Mouse (Mus musculus): ENCODE measurements around the gene Pagr1b. TPM values are rescaled to one million over a fixed set of nuclear protein-coding genes. Genes with fewer than 3 reads are reported as not detected.
A peak's percentile ranks its signal among the peaks of the same experiment; 100 is the strongest.

The Pagr1b gene
- total and polyA plus RNA-seq, 3 experiments: 0.39 to 4.5 TPM; not detected in 1

DNA sequence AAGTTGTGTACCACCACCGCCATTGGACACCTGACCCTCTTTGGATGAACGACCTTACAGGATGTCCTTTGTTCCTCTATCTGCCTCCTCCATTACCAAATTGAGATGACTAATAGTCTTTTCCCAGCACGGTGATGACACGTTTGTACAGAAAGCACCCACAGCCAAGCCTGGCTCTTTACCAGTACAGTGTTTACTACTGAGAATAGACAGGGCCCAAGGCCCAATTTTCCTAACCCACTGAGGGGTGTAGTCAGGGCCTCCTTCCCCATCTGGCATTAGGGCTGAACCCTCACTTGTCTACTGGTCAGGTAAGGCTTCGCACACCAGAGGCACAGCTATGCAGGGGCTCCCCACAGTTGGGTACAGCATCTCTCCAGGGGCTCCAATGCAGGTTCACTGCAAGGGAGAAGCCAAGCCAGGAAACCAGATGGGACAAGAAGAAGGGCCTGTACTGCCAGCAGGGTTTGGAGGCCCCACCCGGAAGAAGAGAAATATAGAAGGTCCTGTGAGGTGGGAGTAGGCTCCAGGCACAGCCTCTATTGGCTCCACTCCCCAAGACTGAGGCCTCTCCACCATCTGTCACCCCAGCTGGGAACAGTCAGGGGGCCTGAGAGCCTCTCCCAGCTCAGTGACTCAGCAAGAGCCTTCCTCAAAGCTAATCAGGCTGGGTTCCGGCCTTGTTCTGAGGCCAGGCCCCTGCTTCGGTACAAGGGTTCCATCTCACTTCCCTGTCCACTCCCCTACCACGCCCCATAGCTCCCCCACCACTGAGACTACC lies 7.9 kb downstream of the Pagr1b start (continued):
- 0 out of 2 replicates have a peak, but pooled peaks have one; percentile 31 for TF ChIP-seq TCF12 (IDR thresholded peaks at IDR 0.05; ENCODE audit: low read depth, low read length)
- no peak for TF ChIP-seq MYC (IDR thresholded peaks at IDR 0.05; ENCODE audit: low read depth, low read length)
- no peak for TF ChIP-seq CTCF (IDR thresholded peaks at IDR 0.05 in 2 of 3, conservative IDR thresholded peaks at IDR 0.05 in 1 of 3; ENCODE audit: control insufficient read depth in 1 of 3, insufficient read depth in 1 of 3, low read depth in 2 of 3, low read length in 3 of 3, poor library complexity in 1 of 3, severe bottlenecking in 1 of 3)
- peak; percentile 98 for TF ChIP-seq ETS1 (IDR thresholded peaks at IDR 0.05; ENCODE audit: low read depth, low read length)
- no peak for TF ChIP-seq MYB (IDR thresholded peaks at IDR 0.05; ENCODE audit: low read depth, low read length)
- TF ChIP-seq SIN3A (IDR thresholded peaks at IDR 0.05; ENCODE audit: low read length): peak; percentile 84
- no peak for TF ChIP-seq NELFE (IDR thresholded peaks at IDR 0.05; ENCODE audit: low read depth, low read length)
- peak; percentile 79 for TF ChIP-seq GABPA (IDR thresholded peaks at IDR 0.05; ENCODE audit: low read depth, low read length)

DNA sequence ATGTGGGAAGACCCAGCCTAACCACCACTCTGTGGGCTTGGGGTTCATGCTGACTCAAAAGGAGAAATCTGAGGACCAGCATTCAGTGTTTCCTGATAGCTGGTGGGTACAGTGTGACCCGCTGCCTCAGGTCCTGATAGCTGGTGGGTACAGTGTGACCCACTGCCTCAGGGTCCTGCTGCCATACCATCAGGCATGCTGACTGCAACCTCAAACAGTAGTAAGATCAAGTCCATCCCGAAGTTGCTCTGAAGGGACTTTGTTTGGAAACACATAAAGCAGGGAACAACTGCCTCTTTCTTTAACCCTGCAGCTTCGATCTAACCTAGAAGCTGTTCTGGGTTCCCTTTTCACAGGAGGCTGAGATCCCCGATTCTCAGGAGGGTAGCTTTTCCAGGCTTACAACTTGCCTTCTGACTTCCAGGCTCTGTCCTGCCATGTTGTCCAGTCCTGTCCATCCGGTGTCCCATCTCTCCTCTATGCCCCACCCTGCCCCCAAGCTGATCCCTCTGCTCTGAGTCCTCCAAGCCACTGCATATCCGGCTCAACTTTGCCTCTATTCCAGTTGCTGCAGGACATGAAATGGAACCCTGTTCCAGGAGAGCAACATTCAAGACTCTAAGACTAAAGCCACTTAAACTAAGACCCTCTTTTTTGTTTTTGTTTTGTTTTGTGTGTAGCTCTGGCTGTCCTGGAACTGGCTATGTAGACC lies 8.8 kb downstream of the Pagr1b start:
- TF ChIP-seq RAD21 (IDR thresholded peaks at IDR 0.05; ENCODE audit: low read depth, low read length): no peak
- no peak for TF ChIP-seq TAL1 (IDR thresholded peaks at IDR 0.05; ENCODE audit: low read length)
- no peak for TF ChIP-seq MAZ (IDR thresholded peaks at IDR 0.05; ENCODE audit: low read depth, low read length)
- TF ChIP-seq CHD2 (IDR thresholded peaks at IDR 0.05; ENCODE audit: low read length): no peak
- Histone ChIP-seq H3K79me2 (ENCODE audit: control insufficient read depth, insufficient read depth, low read length, poor library complexity) (peaks cover 2% of the 10 kb centered on the region), H3K4me3 (ENCODE audit: control insufficient read depth in 1 of 2, insufficient read depth in 1 of 2, low read depth in 2 of 2, low read length in 2 of 2) (no peak overlapping the region), H3K9ac (ENCODE audit: control insufficient read depth, low read depth, low read length, poor library complexity, severe bottlenecking) (peak overlapping the region; percentile 6; the same call in 1 of the 2 replicates), H3K27ac (ENCODE audit: control insufficient read depth, low read depth, low read length) (peak overlapping the region; percentile 91), H3K36me3 (ENCODE audit: control insufficient read depth in 1 of 2, insufficient read depth in 2 of 2, low read length in 2 of 2) (peaks cover 0 to 29% of the 10 kb centered on the region in 2 experiments; a peak in 2 of 4 replicates), H3K4me1 (ENCODE audit: control insufficient read depth in 1 of 2, insufficient read depth in 2 of 2, low read length in 2 of 2) (peaks cover 11 to 34% of the 10 kb centered on the region in 2 experiments), H3K27me3 (ENCODE audit: control insufficient read depth in 1 of 2, insufficient read depth in 2 of 2, low read length in 2 of 2) (no peaks in the 10 kb centered on the region), H3K9me3 (replicated peaks; ENCODE audit: insufficient read depth, low read length) (no peaks in the 10 kb centered on the region)
- DNase-seq (ENCODE audit: low read depth, low spot score): no peak

DNA sequence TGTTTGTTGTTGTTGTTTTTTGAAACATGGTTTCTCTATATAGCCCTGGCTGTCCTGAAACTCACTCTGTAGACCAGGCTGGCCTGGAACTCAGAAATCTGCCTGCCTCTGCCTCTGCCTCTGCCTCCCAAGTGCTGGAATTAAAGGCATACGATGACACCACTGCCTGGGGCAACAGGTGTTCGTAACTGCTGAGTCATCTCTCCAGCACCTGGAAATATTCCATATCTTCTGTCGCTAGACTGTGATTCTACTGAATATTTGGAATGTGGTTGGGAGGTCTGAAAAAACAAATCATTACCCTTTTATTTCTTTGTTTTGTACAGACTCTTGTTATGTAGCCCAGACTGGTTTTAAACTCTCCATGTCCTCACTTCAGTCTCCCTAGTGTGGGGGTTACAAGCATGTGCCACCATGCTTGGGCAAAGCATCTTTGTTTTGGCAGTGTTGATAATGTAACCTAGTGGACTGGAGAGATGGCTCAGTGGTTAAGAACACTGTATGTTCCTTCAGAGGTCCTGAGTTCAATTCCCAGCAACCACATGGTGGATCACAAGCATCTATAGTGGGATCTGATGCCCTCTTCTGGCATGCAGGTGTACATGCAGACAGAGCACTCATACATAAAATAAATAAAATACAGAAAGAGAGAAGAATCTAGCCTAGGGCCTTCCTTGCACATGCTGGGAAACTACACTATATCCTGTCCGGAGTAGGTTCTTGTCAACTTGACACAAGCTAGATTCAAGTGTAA lies 12.0 kb downstream of the Pagr1b start:
- Histone ChIP-seq H3K4me3 (ENCODE audit: control insufficient read depth in 1 of 2, insufficient read depth in 1 of 2, low read depth in 2 of 2, low read length in 2 of 2) (no peak overlapping the region), H3K79me2 (ENCODE audit: control insufficient read depth, insufficient read depth, low read length, poor library complexity) (no peaks in the 10 kb centered on the region; the same call in 1 of the 2 replicates), H3K9me3 (replicated peaks; ENCODE audit: insufficient read depth, low read length) (no peaks in the 10 kb centered on the region), H3K27me3 (ENCODE audit: control insufficient read depth in 1 of 2, insufficient read depth in 2 of 2, low read length in 2 of 2) (no peaks in the 10 kb centered on the region), H3K36me3 (ENCODE audit: control insufficient read depth in 1 of 2, insufficient read depth in 2 of 2, low read length in 2 of 2) (peaks cover 0 to 19% of the 10 kb centered on the region in 2 experiments; a peak in 2 of 4 replicates), H3K27ac (ENCODE audit: control insufficient read depth, low read depth, low read length) (no peak overlapping the region), H3K9ac (ENCODE audit: control insufficient read depth, low read depth, low read length, poor library complexity, severe bottlenecking) (no peak overlapping the region), H3K4me1 (ENCODE audit: control insufficient read depth in 1 of 2, insufficient read depth in 2 of 2, low read length in 2 of 2) (peaks cover 11 to 27% of the 10 kb centered on the region in 2 experiments)
- TF ChIP-seq ZNF384 (IDR thresholded peaks at IDR 0.05; ENCODE audit: low read depth, low read length): no peak
- no peak for TF ChIP-seq MEF2A (IDR thresholded peaks at IDR 0.05; ENCODE audit: extremely low read depth, insufficient replicate concordance, low read depth, low read length, poor library complexity, severe bottlenecking)
- TF ChIP-seq MAX (IDR thresholded peaks at IDR 0.05; ENCODE audit: low read length): peak; percentile 42
- TF ChIP-seq RAD21 (IDR thresholded peaks at IDR 0.05; ENCODE audit: low read depth, low read length): peak; percentile 54
- no peak for TF ChIP-seq USF1 (IDR thresholded peaks at IDR 0.05; ENCODE audit: low read depth, low read length)
- TF ChIP-seq POLR2AphosphoS2 (IDR thresholded peaks at IDR 0.05; ENCODE audit: low read length): no peak
- peak; percentile 83 for TF ChIP-seq MYC (IDR thresholded peaks at IDR 0.05; ENCODE audit: low read depth, low read length)
- peak; percentile 24; the same call in 1 of the 2 replicates for TF ChIP-seq SIN3A (IDR thresholded peaks at IDR 0.05; ENCODE audit: low read length)
- TF ChIP-seq CTCF (IDR thresholded peaks at IDR 0.05 in 2 of 3, conservative IDR thresholded peaks at IDR 0.05 in 1 of 3; ENCODE audit: control insufficient read depth in 1 of 3, insufficient read depth in 1 of 3, low read depth in 2 of 3, low read length in 3 of 3, poor library complexity in 1 of 3, severe bottlenecking in 1 of 3): peak in 2 of 3 experiments; percentile 47 to 54; a peak in 4 of 6 replicates
- TF ChIP-seq ZC3H11A (IDR thresholded peaks at IDR 0.05; ENCODE audit: low read depth, low read length): peak; percentile 23; the same call in 1 of the 2 replicates
- peak; percentile 56 for TF ChIP-seq SMC3 (IDR thresholded peaks at IDR 0.05; ENCODE audit: low read depth, low read length)
- DNase-seq (ENCODE audit: low read depth, low spot score): peak; percentile 47
